Mouse (Mus musculus): ENCODE data around the gene C1qtnf4. TPM values are rescaled to one million over a fixed set of nuclear protein-coding genes. Genes with fewer than 3 reads are reported as not detected.

The C1qtnf4 gene
- total and polyA plus RNA-seq, 3 experiments, result not detected

DNA sequence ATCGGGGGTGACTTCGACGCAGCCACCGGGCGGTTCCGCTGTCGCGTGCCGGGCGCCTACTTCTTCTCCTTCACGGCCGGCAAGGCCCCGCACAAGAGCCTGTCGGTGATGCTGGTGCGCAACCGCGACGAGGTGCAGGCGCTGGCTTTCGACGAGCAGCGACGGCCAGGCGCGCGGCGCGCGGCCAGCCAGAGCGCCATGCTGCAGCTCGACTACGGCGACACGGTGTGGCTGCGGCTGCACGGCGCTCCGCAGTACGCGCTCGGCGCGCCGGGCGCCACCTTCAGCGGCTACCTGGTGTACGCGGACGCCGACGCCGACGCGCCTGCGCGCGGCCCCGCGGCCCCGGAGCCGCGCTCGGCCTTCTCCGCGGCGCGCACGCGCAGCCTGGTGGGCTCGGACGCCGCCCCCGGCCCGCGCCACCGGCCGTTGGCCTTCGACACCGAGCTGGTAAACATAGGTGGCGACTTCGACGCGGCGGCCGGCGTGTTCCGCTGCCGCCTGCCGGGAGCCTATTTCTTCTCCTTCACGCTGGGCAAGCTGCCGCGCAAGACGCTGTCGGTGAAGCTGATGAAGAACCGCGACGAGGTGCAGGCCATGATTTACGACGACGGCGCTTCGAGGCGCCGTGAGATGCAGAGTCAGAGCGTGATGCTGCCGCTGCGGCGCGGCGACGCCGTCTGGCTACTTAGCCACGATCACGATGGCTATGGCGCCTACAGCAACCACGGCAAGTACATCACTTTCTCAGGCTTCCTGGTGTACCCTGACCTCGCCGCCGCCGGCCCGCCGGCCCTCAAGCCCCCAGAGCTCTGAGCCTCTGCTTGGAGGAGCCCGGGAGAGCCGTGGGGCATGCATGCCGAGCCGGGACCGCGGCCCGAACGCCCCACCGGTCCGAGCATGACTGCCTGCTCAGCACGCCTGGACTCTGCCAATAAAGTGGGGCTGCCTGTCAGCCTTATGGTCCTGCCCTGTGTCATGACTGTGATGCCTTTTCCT is 4.2 kb downstream of the C1qtnf4 start:
- TF ChIP-seq BHLHE40 (IDR thresholded peaks at IDR 0.05; ENCODE audit: borderline replicate concordance, low read depth, low read length) (no peak), NRF1 (IDR thresholded peaks at IDR 0.05; ENCODE audit: insufficient read depth, low read depth, low read length, poor library complexity, severe bottlenecking) (no peak), ZNF384 (IDR thresholded peaks at IDR 0.05; ENCODE audit: low read depth, low read length) (no peak)
- peaks cover 8 to 18% of the 10 kb centered on the region in 2 experiments for H3K4me1 ChIP-seq (ENCODE audit: control insufficient read depth in 1 of 2, insufficient read depth in 2 of 2, low read length in 2 of 2)
- H3K9ac ChIP-seq (ENCODE audit: control insufficient read depth, low read depth, low read length, poor library complexity, severe bottlenecking), result no peak overlapping the region
- H3K4me3 ChIP-seq (ENCODE audit: control insufficient read depth in 1 of 2, insufficient read depth in 1 of 2, low read depth in 2 of 2, low read length in 2 of 2), result no peak overlapping the region
- H3K9me3 ChIP-seq (replicated peaks; ENCODE audit: insufficient read depth, low read length), result no peaks in the 10 kb centered on the region
- H3K27ac ChIP-seq (ENCODE audit: control insufficient read depth, low read depth, low read length), result no peak overlapping the region
- DNase-seq (ENCODE audit: low read depth, low spot score), result no peak
- no peaks in the 10 kb centered on the region for H3K27me3 ChIP-seq (ENCODE audit: control insufficient read depth in 1 of 2, insufficient read depth in 2 of 2, low read length in 2 of 2)
- no peaks in the 10 kb centered on the region for H3K79me2 ChIP-seq (ENCODE audit: control insufficient read depth, insufficient read depth, low read length, poor library complexity)
- peaks cover 0 to 16% of the 10 kb centered on the region in 2 experiments; a peak in 3 of 4 replicates for H3K36me3 ChIP-seq (ENCODE audit: control insufficient read depth in 1 of 2, insufficient read depth in 2 of 2, low read length in 2 of 2)

DNA sequence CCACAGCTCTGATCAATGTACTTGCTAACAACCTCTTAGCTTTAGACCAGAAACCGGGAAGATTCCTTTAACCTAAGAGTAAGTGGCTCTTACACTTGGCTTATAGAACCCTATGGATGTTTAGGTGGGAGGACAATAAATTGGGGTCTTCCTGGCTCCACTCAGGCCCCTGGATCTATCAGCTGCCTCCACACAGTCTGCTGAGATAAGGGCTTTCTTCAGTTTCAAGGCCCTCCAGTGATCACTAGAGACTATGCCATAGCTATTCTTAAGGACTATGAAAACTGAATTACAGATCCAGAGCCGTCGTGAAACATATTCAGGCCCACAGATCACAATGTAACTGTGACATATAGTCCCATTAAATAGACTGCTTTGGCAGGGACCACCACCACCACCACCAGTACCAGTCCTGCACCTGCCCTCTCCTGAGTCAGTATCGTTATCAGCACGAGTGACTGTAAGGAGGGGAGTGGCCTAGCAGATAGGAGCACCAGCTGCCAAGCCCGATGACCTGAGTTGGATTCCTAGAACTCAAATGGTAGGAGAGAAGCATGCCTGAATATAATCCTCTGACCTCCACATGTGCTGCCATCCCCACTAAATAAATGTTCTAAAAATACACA is 8.1 kb downstream of the C1qtnf4 start:
- Histone ChIP-seq H3K36me3 (ENCODE audit: control insufficient read depth in 1 of 2, insufficient read depth in 2 of 2, low read length in 2 of 2) (peaks cover 4 to 22% of the 10 kb centered on the region in 2 experiments; a peak in 3 of 4 replicates), H3K9ac (ENCODE audit: control insufficient read depth, low read depth, low read length, poor library complexity, severe bottlenecking) (no peak overlapping the region), H3K27ac (ENCODE audit: control insufficient read depth, low read depth, low read length) (peak overlapping the region; percentile 67), H3K79me2 (ENCODE audit: control insufficient read depth, insufficient read depth, low read length, poor library complexity) (no peaks in the 10 kb centered on the region), H3K4me1 (ENCODE audit: control insufficient read depth in 1 of 2, insufficient read depth in 2 of 2, low read length in 2 of 2) (peaks cover 8 to 25% of the 10 kb centered on the region in 2 experiments), H3K27me3 (ENCODE audit: control insufficient read depth in 1 of 2, insufficient read depth in 2 of 2, low read length in 2 of 2) (no peaks in the 10 kb centered on the region), H3K4me3 (ENCODE audit: control insufficient read depth in 1 of 2, insufficient read depth in 1 of 2, low read depth in 2 of 2, low read length in 2 of 2) (no peak overlapping the region), H3K9me3 (replicated peaks; ENCODE audit: insufficient read depth, low read length) (no peaks in the 10 kb centered on the region)
- DNase-seq (ENCODE audit: low read depth, low spot score), result peak; percentile 68
- TF ChIP-seq POLR2AphosphoS2 (IDR thresholded peaks at IDR 0.05; ENCODE audit: low read length) (no peak), BHLHE40 (IDR thresholded peaks at IDR 0.05; ENCODE audit: borderline replicate concordance, low read depth, low read length) (peak; percentile 44; the same call in 1 of the 2 replicates), CHD2 (IDR thresholded peaks at IDR 0.05; ENCODE audit: low read length) (no peak), USF1 (IDR thresholded peaks at IDR 0.05; ENCODE audit: low read depth, low read length) (no peak), MYB (IDR thresholded peaks at IDR 0.05; ENCODE audit: low read depth, low read length) (no peak), USF2 (IDR thresholded peaks at IDR 0.05; ENCODE audit: borderline replicate concordance in 1 of 2, insufficient read depth in 1 of 2, low read depth in 1 of 2, low read length in 2 of 2) (no peak), GABPA (IDR thresholded peaks at IDR 0.05; ENCODE audit: low read depth, low read length) (no peak), POLR2AphosphoS5 (IDR thresholded peaks at IDR 0.05; ENCODE audit: borderline replicate concordance, low read depth, low read length) (no peak), HCFC1 (IDR thresholded peaks at IDR 0.05; ENCODE audit: low read depth, low read length) (no peak), NRF1 (IDR thresholded peaks at IDR 0.05; ENCODE audit: insufficient read depth, low read depth, low read length, poor library complexity, severe bottlenecking) (no peak), CHD1 (IDR thresholded peaks at IDR 0.05; ENCODE audit: low read depth, low read length) (no peak), CTCF (IDR thresholded peaks at IDR 0.05 in 2 of 3, conservative IDR thresholded peaks at IDR 0.05 in 1 of 3; ENCODE audit: control insufficient read depth in 1 of 3, insufficient read depth in 1 of 3, low read depth in 2 of 3, low read length in 3 of 3, poor library complexity in 1 of 3, severe bottlenecking in 1 of 3) (no peak), EP300 (IDR thresholded peaks at IDR 0.05; ENCODE audit: low read depth in 1 of 2, low read length in 2 of 2) (peak; percentile 28 to 74; a peak in 3 of 4 replicates), POLR2A (IDR thresholded peaks at IDR 0.05; ENCODE audit: control insufficient read depth in 1 of 2, insufficient read depth in 1 of 2, low read depth in 1 of 2, low read length in 2 of 2, poor library complexity in 1 of 2) (no peak), KAT2A (conservative IDR thresholded peaks at IDR 0.05; ENCODE audit: low read depth, low read length) (no peak), RAD21 (IDR thresholded peaks at IDR 0.05; ENCODE audit: low read depth, low read length) (no peak), TCF12 (IDR thresholded peaks at IDR 0.05; ENCODE audit: low read depth, low read length) (peak; percentile 88), MXI1 (IDR thresholded peaks at IDR 0.05; ENCODE audit: low read depth, low read length) (peak; percentile 66), SMC3 (IDR thresholded peaks at IDR 0.05; ENCODE audit: low read depth, low read length) (no peak), TAL1 (IDR thresholded peaks at IDR 0.05; ENCODE audit: low read length) (peak; percentile 47), MAX (IDR thresholded peaks at IDR 0.05; ENCODE audit: low read length) (peak; percentile 27; the same call in 1 of the 2 replicates), UBTF (IDR thresholded peaks at IDR 0.05; ENCODE audit: borderline replicate concordance, insufficient read depth, low read depth, low read length) (no peak), ZC3H11A (IDR thresholded peaks at IDR 0.05; ENCODE audit: low read depth, low read length) (no peak), E2F4 (IDR thresholded peaks at IDR 0.05; ENCODE audit: borderline replicate concordance, low read depth, low read length) (no peak), GATA1 (IDR thresholded peaks at IDR 0.05; ENCODE audit: low read depth, low read length) (peak; percentile 77), ZMIZ1 (IDR thresholded peaks at IDR 0.05; ENCODE audit: low read depth, low read length) (no peak), NELFE (IDR thresholded peaks at IDR 0.05; ENCODE audit: low read depth, low read length) (no peak)

Data from MEL (cell line).